Mouse (Mus musculus) heart, adult 18-20 months (tissue): ENCODE results near the gene Hist1h2be. TPM values are rescaled to one million over a fixed set of nuclear protein-coding genes. Genes with fewer than 3 reads are reported as not detected.
"Not testable (repeated sequence)": the region's sequence is repeated elsewhere in the genome, so short reads cannot be mapped to it uniquely, and the experiment has no call there.

Experiments used
- DNase-seq, 2 experiments: peaks; one replicate each; pipeline ENCODE4 v3.0.0; 2021 to 2022; ENCODE audit warnings: mixed read lengths in 1 of 2
- total RNA-seq, 2 experiments: library from RNA; stranded (reverse); gene quantifications; 2 replicates each; pipeline ENCODE4 v1.2.3; 2021

Hist1h2be gene
- total RNA-seq, 2 experiments from 2014 or later: 8.6 to 10.2 TPM

GRCm38 (mm10) chr13:23573034-23573897 is 47.7 kb downstream of the Hist1h2be start:
- DNase-seq: not testable (repeated sequence)

- DNase-seq: no peak
These were observed 48.5 kb downstream of the Hist1h2be start for GRCm38 (mm10) chr13:23572218-23573033.

- DNase-seq: not testable (repeated sequence)
These were observed 49.3 kb downstream of the Hist1h2be start for GRCm38 (mm10) chr13:23571504-23572217.

GRCm38 (mm10) chr13:23571022-23571503 is 49.9 kb downstream of the Hist1h2be start, which contains the start of the genes Hist1h2ae and Hist1h2bg:
Hist1h2ae (minus strand) TSS chr13:23571220.
Hist1h2bg (plus strand) TSS chr13:23571396.
- peak; percentile 81 to 82 for DNase-seq

DNA sequence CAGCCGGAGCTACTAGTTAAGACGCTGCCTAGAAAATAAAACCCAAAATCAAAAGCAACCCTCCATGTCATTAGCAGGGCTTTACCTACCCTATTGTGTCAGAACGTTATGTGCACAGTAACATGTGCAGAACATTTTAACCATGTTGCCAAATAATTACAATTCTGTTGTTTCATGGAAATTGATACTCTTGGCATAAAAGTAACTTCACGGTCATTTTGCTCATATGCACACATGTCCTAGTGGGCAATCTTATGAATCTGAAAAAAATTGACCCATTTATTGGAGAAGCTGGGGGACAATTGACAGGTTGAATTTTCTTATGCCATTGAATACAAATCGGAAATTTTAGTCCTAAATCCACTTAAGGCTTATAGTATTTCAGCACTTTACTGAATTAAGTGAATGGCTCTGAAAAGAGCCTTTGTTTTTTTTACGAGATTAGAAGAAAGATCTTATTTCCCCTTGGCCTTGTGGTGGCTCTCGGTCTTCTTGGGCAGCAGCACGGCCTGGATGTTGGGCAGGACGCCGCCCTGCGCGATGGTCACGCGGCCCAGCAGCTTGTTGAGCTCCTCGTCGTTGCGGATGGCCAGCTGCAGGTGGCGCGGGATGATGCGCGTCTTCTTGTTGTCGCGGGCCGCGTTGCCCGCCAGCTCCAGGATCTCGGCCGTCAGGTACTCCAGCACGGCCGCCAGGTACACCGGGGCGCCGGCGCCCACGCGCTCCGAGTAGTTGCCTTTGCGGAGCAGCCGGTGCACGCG is 50.5 kb downstream of the Hist1h2be start:
- not testable (repeated sequence) for DNase-seq

DNA sequence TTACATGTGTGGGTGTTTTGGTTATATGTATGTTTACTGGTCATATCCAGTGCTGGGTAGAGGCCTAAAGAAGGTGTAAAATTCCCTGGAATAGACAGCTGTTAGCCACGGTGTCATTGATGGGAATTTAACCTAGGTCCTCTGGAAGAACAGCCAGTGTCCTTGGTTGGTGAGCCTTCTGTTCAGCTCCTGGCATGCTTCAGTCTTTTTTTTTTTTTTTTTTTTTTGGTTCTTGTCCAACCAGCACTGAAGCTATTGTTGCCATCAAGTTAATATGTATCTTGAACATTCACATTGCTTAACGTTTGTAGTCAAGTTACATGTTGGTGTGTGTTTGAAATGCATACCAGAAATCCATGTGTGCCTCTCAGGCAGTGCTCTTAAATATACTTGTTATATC is 56.4 kb downstream of the Hist1h2be start:
- no peak for DNase-seq

DNA sequence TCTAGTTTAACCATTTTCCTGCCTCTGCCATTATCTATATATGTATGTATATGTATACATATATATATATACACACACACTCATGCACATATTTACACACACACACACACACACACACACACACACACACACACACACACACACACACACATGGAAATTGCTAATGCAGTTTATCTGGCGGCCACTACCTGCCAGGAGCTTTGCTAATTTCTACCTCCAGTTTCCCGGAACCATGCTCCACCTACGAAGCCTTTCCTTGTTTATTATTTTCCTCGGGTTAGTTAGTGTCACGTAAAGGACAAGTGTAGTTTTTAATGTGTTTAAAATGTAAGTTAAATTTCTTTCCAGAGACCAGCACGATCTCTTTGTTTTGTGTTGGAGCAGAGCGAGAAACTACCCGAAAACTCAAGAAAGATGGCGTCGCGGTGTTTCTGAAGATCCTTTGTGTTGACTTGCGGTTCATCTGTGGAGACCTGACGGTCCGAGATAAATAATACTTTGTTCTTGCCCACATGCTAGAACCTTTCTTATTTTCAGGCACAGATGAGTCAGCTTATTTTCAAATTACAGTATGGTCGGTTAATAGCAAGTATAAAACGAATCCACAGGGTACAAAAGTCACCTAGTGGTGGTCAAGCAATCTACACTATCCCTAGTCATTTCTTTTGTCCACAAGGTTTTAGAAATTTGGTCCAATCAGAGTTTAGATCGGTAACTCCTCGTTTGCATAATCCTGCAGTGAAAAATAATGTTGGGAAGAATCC is 58.0 kb downstream of the Hist1h2be start:
- peak in 1 of 2 experiments; percentile 51 for DNase-seq

- peak; percentile 95 for DNase-seq
These were observed 58.9 kb downstream of the Hist1h2be start, which contains the start of gene Hist1h3e for GRCm38 (mm10) chr13:23561883-23562659. Hist1h3e (minus strand) TSS chr13:23562369.

GRCm38 (mm10) chr13:23561531-23561882 is 59.4 kb downstream of the Hist1h2be start:
- not testable (repeated sequence) for DNase-seq

- not testable (repeated sequence) for DNase-seq
These were observed 60.2 kb downstream of the Hist1h2be start for GRCm38 (mm10) chr13:23560699-23561098.

GRCm38 (mm10) chr13:23556906-23557305 is 64.0 kb downstream of the Hist1h2be start:
- no peak for DNase-seq

DNA sequence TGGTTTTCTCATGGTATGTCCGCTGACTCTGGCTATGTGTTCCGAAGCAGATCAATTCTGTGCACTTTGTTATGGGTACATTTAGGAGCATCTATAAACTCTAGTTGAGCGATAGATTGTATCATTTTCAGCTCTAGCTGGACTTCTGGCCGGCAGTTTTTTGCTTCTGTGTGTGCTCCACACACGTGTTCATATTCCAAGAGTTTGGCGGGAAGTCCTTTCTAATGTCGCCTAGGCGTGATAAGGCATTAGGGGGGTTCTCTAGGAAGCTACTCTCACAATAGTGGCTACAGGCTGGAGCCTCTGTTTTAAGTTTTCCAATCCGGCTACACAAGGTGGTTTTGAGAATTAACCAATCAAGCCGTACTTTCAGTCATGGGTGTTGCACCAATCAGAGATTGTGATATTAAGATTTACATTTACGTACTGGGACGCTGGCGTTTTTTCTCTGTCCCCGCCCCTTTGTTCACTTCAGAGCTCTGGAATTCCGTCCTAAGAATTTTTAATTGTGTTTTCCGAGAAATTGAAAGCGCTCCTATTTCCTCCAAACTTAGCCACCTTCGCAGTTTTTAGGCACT is 65.0 kb downstream of the Hist1h2be start:
- peak; percentile 83 to 85 for DNase-seq

- DNase-seq: peak; percentile 75 to 76
These were observed 65.7 kb downstream of the Hist1h2be start for GRCm38 (mm10) chr13:23554925-23555838.

- DNase-seq: no peak
These were observed 66.5 kb downstream of the Hist1h2be start for GRCm38 (mm10) chr13:23554393-23554792.

DNA sequence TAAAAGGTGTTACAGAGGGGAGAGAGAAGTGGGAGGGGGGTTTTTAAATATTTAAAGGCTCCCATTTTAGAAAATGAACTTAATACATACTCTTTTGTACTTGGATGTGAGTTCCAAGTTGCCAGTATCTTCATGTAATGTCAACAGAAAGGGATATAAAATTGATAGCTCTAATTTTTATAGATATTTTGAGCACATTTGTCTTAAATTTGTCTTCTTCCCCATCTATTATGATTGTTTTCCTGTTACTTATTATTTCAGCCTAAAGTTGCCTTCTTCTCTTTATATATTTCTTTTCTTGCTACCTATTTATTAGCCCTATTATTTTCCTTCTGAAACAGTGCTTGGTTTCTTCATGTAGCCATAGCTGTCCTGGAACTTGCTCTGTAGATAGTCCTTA is 68.0 kb downstream of the Hist1h2be start, which contains the start of gene Hist1h1d:
TSS of gene Hist1h1d (plus strand) at position 301 of the 400 bp plus-strand sequence.
- DNase-seq: no peak

DNA sequence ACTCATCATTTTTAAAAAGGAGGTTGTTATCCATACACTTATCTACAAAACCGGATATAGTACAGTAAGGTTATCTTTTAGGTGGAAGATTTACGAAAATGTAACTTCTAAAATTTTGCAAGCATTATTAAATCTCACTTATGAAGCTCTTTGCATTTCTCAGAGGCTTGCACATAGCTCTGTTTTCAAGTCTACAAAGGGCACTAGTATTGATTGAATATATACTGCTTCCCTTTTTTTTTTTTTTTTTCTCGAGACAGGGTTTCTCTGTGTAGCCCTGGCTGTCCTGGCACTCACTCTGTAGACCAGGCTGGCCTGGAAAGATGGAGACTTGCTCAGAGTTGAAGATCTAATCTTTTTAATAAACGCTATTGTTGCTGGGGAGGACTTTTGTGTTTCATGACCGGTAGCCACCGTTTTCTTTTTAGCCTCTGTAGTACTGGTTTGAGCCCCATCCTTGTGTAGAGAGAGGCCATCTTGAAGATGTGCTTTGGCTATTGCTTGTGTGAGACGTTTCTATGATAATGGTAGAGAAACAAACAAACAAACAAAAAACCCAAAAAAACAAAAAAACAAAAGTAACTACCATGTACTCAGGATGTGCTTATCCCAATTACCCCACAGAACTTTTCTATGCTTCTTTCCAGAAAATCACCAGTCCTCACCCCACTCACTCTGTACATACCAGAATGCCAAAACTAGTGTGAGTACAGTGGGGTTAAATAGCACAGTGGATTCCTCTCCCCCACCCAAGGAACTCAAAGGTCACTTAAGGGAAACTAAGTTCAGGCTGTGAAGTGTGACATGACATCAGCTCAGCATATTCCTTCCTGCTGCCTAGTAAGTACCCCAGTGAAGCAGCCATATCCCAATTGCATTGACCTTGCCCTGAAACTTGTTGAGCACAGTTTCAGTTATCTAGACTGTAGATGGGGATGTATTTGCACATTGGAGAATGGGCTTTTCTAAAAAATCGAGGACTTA is 68.7 kb downstream of the Hist1h2be start:
- DNase-seq: no peak
